Mouse (Mus musculus) heart, embryonic 10.5 days (tissue): ENCODE data around the gene Tmed10. TPM values are rescaled to one million over a fixed set of nuclear protein-coding genes. Genes with fewer than 3 reads are reported as not detected.

Experiments
- DNase-seq: peaks from one replicate; pipeline ENCODE4 v3.0.0-alpha.2; 2017; ENCODE audit warnings: low spot score
- H3K27ac ChIP-seq: fragments of 300-500 bp; sonication (generic); 2 replicates; pipeline ENCODE4 v1.5.1; 2016; ENCODE audit warnings: mild to moderate bottlenecking
- H3K27me3 ChIP-seq: fragments of 300-500 bp; sonication (generic); 2 replicates; pipeline ENCODE4 v1.6.1; 2016; ENCODE audit warnings: mild to moderate bottlenecking; ENCODE audit not compliant: poor library complexity, insufficient read depth, severe bottlenecking
- H3K36me3 ChIP-seq: fragments of 300-500 bp; sonication (generic); 2 replicates; pipeline ENCODE4 v1.6.1; 2016; ENCODE audit warnings: mild to moderate bottlenecking, moderate library complexity
- H3K4me1 ChIP-seq: fragments of 300-500 bp; sonication (generic); 2 replicates; pipeline ENCODE4 v1.6.1; 2016; ENCODE audit warnings: mild to moderate bottlenecking
- H3K4me3 ChIP-seq: fragments of 300-500 bp; sonication (generic); 2 replicates; pipeline ENCODE4 v1.5.1; 2016; ENCODE audit warnings: mild to moderate bottlenecking, moderate library complexity
- H3K9me3 ChIP-seq: fragments of 300-500 bp; sonication (generic); 2 replicates; pipeline ENCODE4 v1.6.1; 2016; ENCODE audit warnings: mild to moderate bottlenecking, moderate library complexity
- WGBS: fragments of 180-500 bp; shearing (Covaris S2); methylation state at CpG from one replicate; pipeline ENCODE4 v1.1.7; 2016; 5-methylcytosine and 5-hydroxymethylcytosine counted together
- polyA plus RNA-seq: library from polyadenylated mRNA; unstranded; fragments of >200 nt; fragmentation: Nextera tagmentation; extraction: Ambion mirVana; gene quantifications from 2 replicates; pipeline ENCODE4 v1.2.1, GENCODE M21; 2016

Tmed10 gene
- polyA plus RNA-seq, 1 experiment from 2014 or later, result 314 TPM

DNA sequence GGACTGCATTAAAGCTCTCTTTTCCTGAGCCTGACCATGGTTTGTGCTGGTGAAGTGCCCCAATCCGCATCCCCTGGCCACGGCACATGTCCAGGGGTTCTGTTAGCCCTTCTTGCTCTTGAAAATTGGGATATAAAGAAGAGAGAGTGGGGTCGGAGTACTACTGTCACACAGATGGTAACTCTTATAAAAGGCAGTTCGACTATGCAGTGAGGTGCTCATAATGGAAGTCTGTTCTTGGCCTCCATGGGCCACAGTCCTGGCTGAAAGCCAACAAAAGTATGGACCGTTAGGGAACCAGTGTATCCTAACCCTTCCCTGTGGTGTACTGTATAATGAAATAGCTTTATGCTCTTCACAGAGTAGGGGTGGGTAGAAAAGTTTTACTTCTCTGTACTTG is 77.7 kb downstream of the Tmed10 start:
- DNase-seq, result no peak
- no peak overlapping the region for H3K4me3 ChIP-seq
- no peaks in the 10 kb centered on the region for H3K27me3 ChIP-seq
- 82% methylated on average over 5 of the region's 5 CpGs for WGBS
- H3K4me1 ChIP-seq, result peaks cover 9% of the 10 kb centered on the region; the same call in 1 of the 2 replicates
- peaks cover 34% of the 10 kb centered on the region for H3K36me3 ChIP-seq
- H3K9me3 ChIP-seq, result 0 out of 2 replicates have a peak, but pooled peaks cover 6% of the 10 kb centered on the region
- no peak overlapping the region for H3K27ac ChIP-seq

DNA sequence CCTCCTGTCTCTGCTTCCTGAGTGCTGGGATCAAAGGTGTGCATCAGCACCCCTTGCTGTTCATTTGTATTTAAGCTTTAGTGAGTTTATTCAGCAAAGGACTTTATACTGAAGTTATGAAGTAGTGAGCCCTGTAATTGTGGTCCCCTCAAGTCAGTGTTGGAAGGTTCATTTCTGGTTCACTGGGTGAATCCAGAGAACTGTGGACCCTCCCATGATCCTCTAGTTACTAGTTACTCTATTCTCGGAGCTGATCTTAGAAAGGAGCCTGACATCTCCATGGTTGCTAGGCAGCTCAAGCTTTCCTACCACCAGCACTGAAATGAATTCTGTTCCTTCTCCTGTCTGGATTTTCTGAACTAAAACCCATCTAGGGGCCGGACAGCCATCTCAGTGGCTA is 79.1 kb downstream of the Tmed10 start:
- WGBS, result 86% methylated on average over 2 of the region's 2 CpGs
- Histone ChIP-seq H3K36me3 (peaks cover 20% of the 10 kb centered on the region), H3K9me3 (0 out of 2 replicates have a peak, but pooled peaks cover 6% of the 10 kb centered on the region), H3K27me3 (peaks cover 5% of the 10 kb centered on the region; the same call in 1 of the 2 replicates), H3K4me1 (peaks cover 9% of the 10 kb centered on the region; the same call in 1 of the 2 replicates), H3K4me3 (no peak overlapping the region), H3K27ac (no peak overlapping the region)
- no peak for DNase-seq

DNA sequence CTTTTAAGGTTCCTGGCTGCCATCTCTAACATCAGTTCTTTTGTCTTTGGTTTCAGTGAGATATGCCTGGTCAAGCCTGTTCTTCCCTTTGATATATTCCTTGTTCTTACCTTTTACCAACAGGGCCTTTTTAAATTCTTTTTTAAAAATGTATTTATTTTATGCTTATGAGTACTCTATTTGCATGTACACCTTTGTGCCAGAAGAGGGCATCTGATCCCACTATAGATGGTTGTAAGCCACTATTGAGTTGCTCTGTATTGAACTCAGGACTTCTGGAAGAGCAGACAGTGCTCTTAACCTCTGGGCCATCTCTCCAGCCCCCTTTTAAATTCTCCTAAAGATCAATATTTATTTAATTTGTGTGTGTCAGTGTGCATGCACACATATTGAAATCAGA is 81.7 kb downstream of the Tmed10 start:
- 0 out of 2 replicates have a peak, but pooled peaks cover 2% of the 10 kb centered on the region for H3K36me3 ChIP-seq
- H3K27ac ChIP-seq, result no peak overlapping the region
- H3K4me3 ChIP-seq, result no peak overlapping the region
- no peak for DNase-seq
- H3K4me1 ChIP-seq, result peaks cover 23% of the 10 kb centered on the region
- 0 out of 2 replicates have a peak, but pooled peaks cover 6% of the 10 kb centered on the region for H3K9me3 ChIP-seq
- peaks cover 18% of the 10 kb centered on the region; the same call in 1 of the 2 replicates for H3K27me3 ChIP-seq

DNA sequence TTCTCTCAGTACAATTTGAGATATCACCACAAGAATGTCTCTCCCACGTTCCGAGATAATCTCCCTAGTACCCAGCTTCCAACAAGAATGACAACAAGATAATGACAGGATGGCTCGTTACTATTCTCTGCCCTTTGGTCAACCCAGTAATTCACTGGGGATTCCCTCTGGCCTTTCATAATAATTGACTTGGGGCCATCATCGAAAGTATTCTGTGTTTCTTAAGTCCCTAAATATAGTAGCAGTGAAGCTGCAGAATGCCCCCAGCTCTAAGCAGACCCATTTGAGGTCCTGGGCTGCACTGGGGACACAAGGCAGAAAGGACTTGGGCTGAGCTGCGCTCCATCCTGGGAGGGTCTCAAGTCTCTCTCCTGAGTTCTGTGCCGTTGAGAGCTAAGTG is 82.4 kb downstream of the Tmed10 start:
- H3K9me3 ChIP-seq, result 0 out of 2 replicates have a peak, but pooled peaks cover 6% of the 10 kb centered on the region
- no peak for DNase-seq
- H3K27ac ChIP-seq, result no peak overlapping the region
- peaks cover 24% of the 10 kb centered on the region for H3K4me1 ChIP-seq
- no peak overlapping the region for H3K4me3 ChIP-seq
- peaks cover 18% of the 10 kb centered on the region; the same call in 1 of the 2 replicates for H3K27me3 ChIP-seq
- 59% methylated on average over 6 of the region's 6 CpGs for WGBS
- H3K36me3 ChIP-seq, result 0 out of 2 replicates have a peak, but pooled peaks cover 2% of the 10 kb centered on the region

DNA sequence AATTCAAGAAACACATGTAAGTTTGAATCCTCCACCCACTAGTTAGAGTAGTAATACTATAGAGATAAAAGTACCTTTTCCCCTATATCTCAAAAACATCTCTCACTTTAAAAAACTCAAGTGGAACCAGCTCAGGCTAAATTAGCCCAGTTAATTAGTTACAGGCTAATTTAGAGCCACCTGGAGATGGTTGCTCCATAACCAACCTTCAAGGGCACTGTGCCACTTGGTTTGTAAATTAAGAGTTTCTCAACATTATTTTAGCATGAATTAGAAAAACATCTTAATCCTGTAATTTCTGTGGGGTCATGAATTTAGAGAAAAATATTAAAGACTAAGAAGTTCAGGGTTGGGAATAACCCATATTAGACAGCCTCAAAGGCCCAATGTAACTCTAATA is 83.1 kb downstream of the Tmed10 start:
- H3K9me3 ChIP-seq, result 0 out of 2 replicates have a peak, but pooled peaks cover 6% of the 10 kb centered on the region
- peaks cover 18% of the 10 kb centered on the region; the same call in 1 of the 2 replicates for H3K27me3 ChIP-seq
- H3K4me1 ChIP-seq, result peaks cover 23% of the 10 kb centered on the region
- DNase-seq, result no peak
- 0 out of 2 replicates have a peak, but pooled peaks cover 2% of the 10 kb centered on the region for H3K36me3 ChIP-seq
- no peak overlapping the region for H3K27ac ChIP-seq
- H3K4me3 ChIP-seq, result no peak overlapping the region

DNA sequence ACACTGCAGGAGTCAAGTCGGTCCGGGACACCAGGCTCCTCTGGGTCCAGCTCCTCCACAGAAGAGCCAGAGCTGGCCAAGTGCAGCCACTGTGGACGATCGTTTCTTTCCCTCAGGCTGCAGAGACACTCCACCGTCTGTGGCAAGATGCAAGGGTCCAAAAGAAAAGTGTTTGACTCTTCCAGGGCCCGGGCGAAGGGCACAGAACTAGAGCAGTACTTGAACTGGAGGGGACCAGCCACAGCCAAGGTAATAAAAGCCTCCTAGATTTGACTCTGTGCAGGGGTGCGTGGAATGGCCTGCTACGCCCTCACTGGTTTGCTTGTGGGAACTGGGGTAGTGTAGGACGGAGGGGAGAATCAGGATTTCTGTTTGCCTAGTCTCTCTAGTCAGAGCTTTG is 84.0 kb downstream of the Tmed10 start:
- no peak for DNase-seq
- Histone ChIP-seq H3K4me1 (peaks cover 25% of the 10 kb centered on the region), H3K9me3 (0 out of 2 replicates have a peak, but pooled peaks cover 6% of the 10 kb centered on the region), H3K4me3 (no peak overlapping the region), H3K36me3 (0 out of 2 replicates have a peak, but pooled peaks cover 2% of the 10 kb centered on the region), H3K27ac (no peak overlapping the region), H3K27me3 (peaks cover 18% of the 10 kb centered on the region; the same call in 1 of the 2 replicates)
- 77% methylated on average over 10 of the region's 10 CpGs for WGBS

Other genes starting within 250 kb of the Tmed10 start
- gene Rps6kl1, start 223.6 kb downstream of the Tmed10 start, polyA plus RNA-seq, result 1.4 and 1.5 TPM in 2 replicates
- 9.3 and 13.6 TPM in 2 replicates for gene Pgf, start 197.1 kb downstream of the Tmed10 start, polyA plus RNA-seq
- 71.5 and 91.3 TPM in 2 replicates for gene Eif2b2, start 155.4 kb downstream of the Tmed10 start, polyA plus RNA-seq
- gene Mlh3, start 104.2 kb downstream of the Tmed10 start, polyA plus RNA-seq, result 6.8 and 7.0 TPM in 2 replicates
- gene Acyp1, start 86.4 kb downstream of the Tmed10 start, polyA plus RNA-seq, result 65.3 and 75.4 TPM in 2 replicates
- gene Zc2hc1c, start 86.3 kb downstream of the Tmed10 start, polyA plus RNA-seq, result 0.82 and 0.85 TPM in 2 replicates
- 24.3 and 24.6 TPM in 2 replicates for gene Nek9, start 35.5 kb downstream of the Tmed10 start, polyA plus RNA-seq
- 6.1 and 7.5 TPM in 2 replicates for gene Fos, start 99.0 kb upstream of the Tmed10 start, polyA plus RNA-seq
- gene Jdp2, start 224.2 kb upstream of the Tmed10 start, polyA plus RNA-seq, result 0.63 and 0.68 TPM in 2 replicates